Mouse (Mus musculus) heart, adult 2 months (tissue): ENCODE measurements at regions not wholly inside any gene's neighbourhood (a gene's known extent, or its start where the extent isn't known, plus 50 kb on each side); places are given as distances from the start of the nearest gene placed in this dataset.

Experiments
- DNase-seq, 2 experiments: peaks; one replicate each; pipeline ENCODE4 v3.0.0; 2021
- H3K27ac ChIP-seq: fragments of 200-600 bp; 2 replicates; pipeline ENCODE4 v1.8.1; 2022
- H3K27me3 ChIP-seq: fragments of 200-500 bp; 2 replicates; pipeline ENCODE4 v1.6.1; 2012; ENCODE audit warnings: mild to moderate bottlenecking, low read length, inconsistent platforms, mixed read lengths; ENCODE audit not compliant: control insufficient read depth, insufficient read depth
- H3K36me3 ChIP-seq: fragments of 200-500 bp; 2 replicates; pipeline ENCODE4 v1.6.1; 2012; ENCODE audit warnings: low read length, inconsistent platforms; ENCODE audit not compliant: control insufficient read depth, insufficient read depth
- H3K4me1 ChIP-seq: fragments of 200-500 bp; 2 replicates; pipeline ENCODE4 v1.6.1; 2011; ENCODE audit warnings: low read length; ENCODE audit not compliant: control insufficient read depth, insufficient read depth
- H3K4me3 ChIP-seq: fragments of 200-600 bp; 2 replicates; pipeline ENCODE4 v1.8.1; 2022
- H3K79me2 ChIP-seq: fragments of 200-500 bp; replicated peaks from 2 replicates; pipeline ENCODE4 v1.6.1; 2012; ENCODE audit warnings: mild to moderate bottlenecking, inconsistent platforms, low read length, moderate library complexity, mixed read lengths; ENCODE audit not compliant: control insufficient read depth, insufficient read depth
- H3K9ac ChIP-seq: fragments of 200-500 bp; 2 replicates; pipeline ENCODE4 v1.6.1; 2012; ENCODE audit warnings: low read depth, mild to moderate bottlenecking, control low read depth, inconsistent platforms, low read length, mixed read lengths
- CTCF ChIP-seq: fragments of 200-600 bp; IDR thresholded peaks from 2 replicates; pipeline ENCODE4 v1.8.1; 2022; ENCODE audit warnings: antibody characterized with exemption, mild to moderate bottlenecking, moderate library complexity
- EP300 ChIP-seq: fragments of 200-500 bp; IDR thresholded peaks from 2 replicates; pipeline ENCODE4 v1.6.1; 2011; ENCODE audit warnings: low read depth, low read length, control low read depth; ENCODE audit not compliant: insufficient read depth
- POLR2A ChIP-seq: fragments of 200-500 bp; IDR thresholded peaks from 2 replicates; pipeline ENCODE4 v1.6.1; 2011; ENCODE audit warnings: mild to moderate bottlenecking, low read depth, low read length, control low read depth; ENCODE audit not compliant: insufficient read depth
- WGBS: fragments of 180-500 bp; shearing (Covaris S2); methylation state at CpG from one replicate; pipeline ENCODE4 v1.1.7; 2018; 5-methylcytosine and 5-hydroxymethylcytosine counted together
- intact Hi-C: fragments of 180-260 bp; cut with DNase I; formaldehyde crosslinking; loops from one replicate; pipeline ENCODE4 v1.15.1; 2025

GRCm38 (mm10) chr10:14952899-14953478, 235.0 kb upstream of the Gje1 start:
- Histone ChIP-seq H3K4me1 (no peaks in the 10 kb centered on the region), H3K36me3 (no peaks in the 10 kb centered on the region), H3K4me3 (no peak overlapping the region), H3K79me2 (no peaks in the 10 kb centered on the region), H3K27me3 (no peaks in the 10 kb centered on the region), H3K9ac (no peak overlapping the region), H3K27ac (no peak overlapping the region)
- TF ChIP-seq POLR2A (no peak), EP300 (no peak), CTCF (no peak)
- intact Hi-C loops: no loop called here
- WGBS: 43% methylated on average over 1 of the region's 1 CpGs
- no peak for DNase-seq

GRCm38 (mm10) chr10:14941875-14942274, 223.9 kb upstream of the Gje1 start:
- no peak overlapping the region for H3K9ac ChIP-seq
- DNase-seq: no peak
- WGBS: 37% methylated on average over 2 of the region's 2 CpGs

More at GRCm38 (mm10) chr10:14941875-14942274, 223.9 kb upstream of the Gje1 start:
- Histone ChIP-seq H3K27me3 (no peaks in the 10 kb centered on the region), H3K79me2 (no peaks in the 10 kb centered on the region), H3K27ac (no peak overlapping the region), H3K4me3 (no peak overlapping the region), H3K36me3 (no peaks in the 10 kb centered on the region), H3K4me1 (no peaks in the 10 kb centered on the region)
- TF ChIP-seq EP300 (no peak), CTCF (no peak), POLR2A (no peak)
- intact Hi-C loops: no loop called here
